Mouse (Mus musculus) spleen, postnatal 36 days (tissue): ENCODE measurements around the gene 2810408A11Rik.

Experiments
- DNase-seq, 2 experiments: peaks; one replicate each; pipeline ENCODE4 v3.0.0; 2022; ENCODE audit warnings: low spot score in 2 of 2, mixed read lengths in 1 of 2

The 2810408A11Rik gene

GRCm38 (mm10) chr11:69849128-69849527 lies 51.7 kb downstream of the 2810408A11Rik start:
- DNase-seq = no peak

DNA sequence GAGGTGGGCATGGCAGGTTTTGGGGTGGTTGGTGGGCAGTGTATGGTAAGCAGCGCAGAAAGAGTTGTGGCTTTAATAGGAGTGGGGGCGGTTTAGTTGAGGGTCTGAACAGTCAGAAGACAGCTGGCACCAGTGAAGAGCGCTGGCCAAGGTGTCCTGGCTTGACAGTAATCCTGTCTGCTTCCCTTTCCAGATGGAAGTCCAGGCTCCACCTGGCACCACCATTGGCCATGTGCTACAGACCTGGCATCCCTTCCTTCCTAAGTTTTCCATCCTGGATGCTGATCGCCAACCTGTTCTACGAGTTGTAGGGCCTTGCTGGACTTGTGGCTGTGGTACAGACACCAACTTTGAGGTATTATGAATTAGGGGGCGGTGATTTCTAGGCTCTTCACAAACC lies 52.8 kb downstream of the 2810408A11Rik start:
- DNase-seq = no peak
